Mouse (Mus musculus) bone marrow, adult 2 months (tissue): ENCODE measurements around the gene Slc9a8. TPM values are rescaled to one million over a fixed set of nuclear protein-coding genes. Genes with fewer than 3 reads are reported as not detected.

Source experiments
- H3K27ac ChIP-seq: fragments of 200-500 bp; 2 replicates; pipeline ENCODE4 v1.5.1; 2012; ENCODE audit warnings: low read depth, mild to moderate bottlenecking, control low read depth, inconsistent platforms, low read length; ENCODE audit not compliant: control insufficient read depth, poor library complexity, insufficient read depth
- H3K4me1 ChIP-seq: fragments of 200-500 bp; 2 replicates; pipeline ENCODE4 v1.6.1; 2011; ENCODE audit warnings: low read length; ENCODE audit not compliant: control insufficient read depth, insufficient read depth
- H3K4me3 ChIP-seq: fragments of 200-500 bp; replicated peaks from 2 replicates; pipeline ENCODE3; 2011; ENCODE audit warnings: mild to moderate bottlenecking, low read depth, low read length, control low read depth; ENCODE audit not compliant: control insufficient read depth
- CTCF ChIP-seq: fragments of 200-500 bp; IDR thresholded peaks from 2 replicates; pipeline ENCODE4 v1.5.1; 2011; ENCODE audit warnings: low read length, control low read depth; ENCODE audit not compliant: control insufficient read depth, insufficient read depth
- POLR2A ChIP-seq: fragments of 200-500 bp; IDR thresholded peaks from 2 replicates; pipeline ENCODE4 v1.6.1; 2011; ENCODE audit warnings: low read depth, mild to moderate bottlenecking, control low read depth, low read length, borderline replicate concordance; ENCODE audit not compliant: control insufficient read depth
- WGBS: fragments of 180-500 bp; shearing (Covaris S2); methylation state at CpG from one replicate; pipeline ENCODE4 v1.1.7; 2018; 5-methylcytosine and 5-hydroxymethylcytosine counted together
- polyA plus RNA-seq: library from polyadenylated mRNA; stranded (reverse); fragments of >200 nt; gene quantifications from 2 replicates; pipeline ENCODE4 v1.2.4, GENCODE M21; 2011; ENCODE audit warnings: low replicate concordance; ENCODE audit not compliant: missing spikeins, insufficient read depth, insufficient read length

The Slc9a8 gene
- polyA plus RNA-seq, 1 experiment, result 49.4 TPM

DNA sequence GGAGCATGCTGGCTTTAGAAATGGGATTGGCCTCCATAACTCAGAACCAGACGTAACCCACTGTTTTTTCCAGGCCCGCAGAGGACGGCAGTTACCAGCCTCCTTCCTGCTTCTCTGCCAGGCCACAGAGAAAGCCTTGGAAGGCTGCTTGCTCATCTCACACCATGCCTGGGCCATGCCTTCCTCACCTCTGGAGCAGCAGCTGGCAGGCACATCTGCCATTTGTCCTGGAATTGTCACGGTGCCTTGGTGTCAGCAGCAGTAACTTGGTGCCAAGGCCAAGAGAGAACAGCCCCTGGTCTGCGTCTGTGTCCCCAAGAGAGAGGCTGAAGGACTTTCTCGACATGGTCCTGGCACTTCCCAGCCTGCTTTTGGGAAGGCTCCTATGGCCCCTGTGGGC, 52.7 kb downstream of the Slc9a8 start:
- Histone ChIP-seq H3K4me3 (no peak overlapping the region), H3K27ac (no peak overlapping the region), H3K4me1 (peaks cover 1% of the 10 kb centered on the region; the same call in 1 of the 2 replicates)
- TF ChIP-seq CTCF, result no peak
- TF ChIP-seq POLR2A, result no peak
- WGBS, result 92% methylated on average over 6 of the region's 6 CpGs

GRCm38 (mm10) chr2:167475596-167475995, 54.1 kb downstream of the Slc9a8 start:
- 81% methylated on average over 5 of the region's 5 CpGs for WGBS
- TF ChIP-seq CTCF, result no peak
- TF ChIP-seq POLR2A, result no peak
- no peak overlapping the region for H3K27ac ChIP-seq
- no peak overlapping the region for H3K4me3 ChIP-seq
- H3K4me1 ChIP-seq, result peaks cover 1% of the 10 kb centered on the region; the same call in 1 of the 2 replicates

DNA sequence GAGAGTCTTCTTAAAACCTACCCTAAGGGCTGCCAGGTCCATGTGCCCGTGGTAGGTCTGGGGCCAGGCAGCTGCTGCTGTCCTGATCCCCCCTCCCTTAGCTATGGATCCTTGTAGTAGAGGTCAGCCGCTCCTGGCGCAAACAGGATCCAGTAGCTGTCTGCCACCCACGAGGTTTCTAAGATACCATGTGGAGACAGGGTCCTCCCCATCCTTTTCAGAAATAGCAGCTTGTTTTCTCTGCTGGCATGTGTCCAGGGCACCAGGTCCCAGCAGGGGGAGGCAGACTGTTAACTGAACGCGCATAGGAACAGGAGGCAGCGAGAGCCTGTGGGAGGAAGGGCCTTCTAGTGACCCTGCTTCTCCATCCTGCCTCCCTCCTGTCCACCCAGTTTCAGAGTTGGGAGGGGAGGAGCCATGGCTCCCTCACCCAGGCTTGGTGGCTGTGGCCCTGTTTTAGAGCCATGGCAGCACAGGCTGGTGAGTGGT, 54.7 kb downstream of the Slc9a8 start:
- WGBS, result 30% methylated on average over 7 of the region's 7 CpGs
- no peak overlapping the region for H3K27ac ChIP-seq
- no peak overlapping the region for H3K4me3 ChIP-seq
- H3K4me1 ChIP-seq, result peaks cover 1% of the 10 kb centered on the region; the same call in 1 of the 2 replicates
- no peak for TF ChIP-seq CTCF
- no peak for TF ChIP-seq POLR2A

DNA sequence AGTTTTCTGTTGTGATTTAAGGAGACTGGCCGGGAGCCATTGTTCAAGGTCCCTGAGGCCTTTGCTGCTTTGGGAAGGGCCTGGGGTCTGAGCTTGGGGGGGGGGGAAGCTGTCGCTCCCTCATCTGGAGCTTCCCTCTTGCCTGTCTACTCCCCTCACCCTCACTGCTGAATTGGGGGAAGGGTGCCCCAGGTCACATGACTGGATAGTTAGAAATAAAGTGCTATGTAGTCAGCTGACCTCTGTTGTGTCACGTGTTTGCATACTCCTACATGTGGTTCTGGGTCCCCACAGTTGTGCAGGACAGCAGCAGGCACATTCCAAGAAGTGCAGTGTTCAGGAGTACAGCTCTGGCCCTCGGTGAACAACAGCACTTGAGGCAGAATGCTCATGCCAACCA, 55.2 kb downstream of the Slc9a8 start:
- WGBS, result 43% methylated on average over 4 of the region's 4 CpGs
- H3K4me3 ChIP-seq, result no peak overlapping the region
- H3K4me1 ChIP-seq, result peaks cover 1% of the 10 kb centered on the region; the same call in 1 of the 2 replicates
- H3K27ac ChIP-seq, result no peak overlapping the region
- TF ChIP-seq CTCF (no peak), POLR2A (no peak)

- Histone ChIP-seq H3K4me1 (peaks cover 1% of the 10 kb centered on the region; the same call in 1 of the 2 replicates), H3K4me3 (no peak overlapping the region), H3K27ac (no peak overlapping the region)
- 58% methylated on average over 2 of the region's 2 CpGs for WGBS
- no peak for TF ChIP-seq CTCF
- no peak for TF ChIP-seq POLR2A
Measured at GRCm38 (mm10) chr2:167478128-167478527, 56.6 kb downstream of the Slc9a8 start.

- TF ChIP-seq CTCF (no peak), POLR2A (no peak)
Measured at GRCm38 (mm10) chr2:167479501-167479900, 58.0 kb downstream of the Slc9a8 start.

GRCm38 (mm10) chr2:167482681-167483080, 61.2 kb downstream of the Slc9a8 start:
- H3K4me1 ChIP-seq, result no peaks in the 10 kb centered on the region
- no peak overlapping the region for H3K27ac ChIP-seq
- 91% methylated on average over 4 of the region's 4 CpGs for WGBS
- TF ChIP-seq CTCF (no peak), POLR2A (no peak)
- H3K4me3 ChIP-seq, result no peak overlapping the region

More at GRCm38 (mm10) chr2:167479501-167479900, 58.0 kb downstream of the Slc9a8 start:
- Histone ChIP-seq H3K4me1 (peaks cover 1% of the 10 kb centered on the region; the same call in 1 of the 2 replicates), H3K4me3 (no peak overlapping the region), H3K27ac (no peak overlapping the region)
- 86% methylated on average over 1 of the region's 1 CpGs for WGBS

GRCm38 (mm10) chr2:167483081-167483826, 61.7 kb downstream of the Slc9a8 start:
- H3K4me3 ChIP-seq, result no peak overlapping the region
- TF ChIP-seq CTCF, result no peak
- no peak for TF ChIP-seq POLR2A
- no peak overlapping the region; the same call in 1 of the 2 replicates for H3K27ac ChIP-seq
- 86% methylated on average over 27 of the region's 27 CpGs for WGBS
- no peaks in the 10 kb centered on the region for H3K4me1 ChIP-seq

GRCm38 (mm10) chr2:167483827-167484410, 62.4 kb downstream of the Slc9a8 start:
- no peak overlapping the region for H3K27ac ChIP-seq
- WGBS, result 92% methylated on average over 24 of the region's 24 CpGs
- TF ChIP-seq CTCF, result no peak
- no peak for TF ChIP-seq POLR2A
- H3K4me1 ChIP-seq, result no peaks in the 10 kb centered on the region
- no peak overlapping the region for H3K4me3 ChIP-seq
